Mouse (Mus musculus): ENCODE measurements around the gene Zfp568. TPM values are rescaled to one million over a fixed set of nuclear protein-coding genes. Genes with fewer than 3 reads are reported as not detected.

The Zfp568 gene
- total and polyA plus RNA-seq, 3 experiments = 10.6 to 12.6 (median 11.5) TPM

DNA sequence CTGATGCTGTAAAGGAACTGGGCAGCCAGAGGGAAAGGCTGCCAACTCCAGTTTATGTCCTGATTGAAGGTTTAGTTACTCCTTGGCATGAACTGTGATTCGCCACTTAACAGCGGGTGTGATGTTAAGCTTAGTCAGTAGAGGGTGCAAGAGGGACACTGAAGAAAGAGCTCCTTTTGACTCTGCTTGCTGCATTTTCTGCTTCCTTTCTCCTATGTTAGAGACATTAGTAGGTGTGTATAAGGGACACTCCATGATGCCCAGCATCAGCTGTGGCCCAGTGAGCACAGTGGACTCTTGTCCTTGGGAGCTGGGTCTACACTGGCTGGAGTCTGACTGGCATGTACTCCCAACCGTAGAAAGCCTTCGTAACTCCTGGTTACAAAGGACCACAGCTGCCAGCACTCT is 29.2 kb downstream of the Zfp568 start:
- H3K36me3 ChIP-seq (replicated peaks in 1 of 2; ENCODE audit: control insufficient read depth in 1 of 2, insufficient read depth in 1 of 2, low read length in 1 of 2) = peaks cover 53 to 87% of the 10 kb centered on the region in 2 experiments
- DNase-seq (ENCODE audit: extremely low read depth) = peak; percentile 46
- H3K9me3 ChIP-seq (replicated peaks; ENCODE audit: low read length) = no peaks in the 10 kb centered on the region
- H3K4me2 ChIP-seq (ENCODE audit: insufficient read depth, low read depth, poor library complexity, severe bottlenecking) = no peak overlapping the region
- TF ChIP-seq CHD2 (IDR thresholded peaks at IDR 0.05; ENCODE audit: low read length) (no peak), ZNF384 (IDR thresholded peaks at IDR 0.05; ENCODE audit: low read depth, low read length) (no peak), CTCF (conservative IDR thresholded peaks at IDR 0.05 in 1 of 2, IDR thresholded peaks at IDR 0.05 in 1 of 2; ENCODE audit: low read depth in 2 of 2, low read length in 2 of 2) (peak; percentile 70 to 75), PAX5 (IDR thresholded peaks at IDR 0.05; ENCODE audit: low read length) (no peak), ZMIZ1 (IDR thresholded peaks at IDR 0.05; ENCODE audit: low read depth, low read length) (no peak), ZC3H11A (IDR thresholded peaks at IDR 0.05; ENCODE audit: low read depth, low read length) (no peak), USF1 (IDR thresholded peaks at IDR 0.05; ENCODE audit: low read depth, low read length) (no peak), MYC (IDR thresholded peaks at IDR 0.05; ENCODE audit: low read depth, low read length) (no peak), ETS1 (conservative IDR thresholded peaks at IDR 0.05; ENCODE audit: low read depth, low read length) (no peak), KAT2A (IDR thresholded peaks at IDR 0.05; ENCODE audit: insufficient replicate concordance, low read length) (no peak), SMC3 (IDR thresholded peaks at IDR 0.05; ENCODE audit: low read depth, low read length) (peak; percentile 55), TCF12 (IDR thresholded peaks at IDR 0.05; ENCODE audit: low read depth, low read length) (no peak), RAD21 (IDR thresholded peaks at IDR 0.05; ENCODE audit: low read depth, low read length) (peak; percentile 72), ELF1 (IDR thresholded peaks at IDR 0.05; ENCODE audit: low read depth, low read length) (no peak), HCFC1 (IDR thresholded peaks at IDR 0.05; ENCODE audit: low read depth, low read length) (no peak), RCOR1 (conservative IDR thresholded peaks at IDR 0.05; ENCODE audit: low read depth, low read length) (no peak), MXI1 (IDR thresholded peaks at IDR 0.05; ENCODE audit: low read depth, low read length) (no peak)
- H3K4me1 ChIP-seq (ENCODE audit: control insufficient read depth in 1 of 2, insufficient read depth in 2 of 2) = peaks cover 0 to 5% of the 10 kb centered on the region in 2 experiments; a peak in 2 of 4 replicates
- in situ Hi-C loops (cut with MboI; ENCODE audit: low pct_ligation_motif_present, low pct_unique_long_range_greater_than_20kb, low sequenced_read_pairs) = no loop called here
- dilution Hi-C loops (cut with MboI; ENCODE audit: extremely low pct_ligation_motif_present, extremely low pct_unique_long_range_greater_than_20kb, low sequenced_read_pairs) = no loop called here
- no peak overlapping the region for H3K9ac ChIP-seq (ENCODE audit: insufficient read depth, low read depth)
- no peak overlapping the region for H3K4me3 ChIP-seq (replicated peaks in 1 of 3; ENCODE audit: low read depth in 2 of 3, low read length in 2 of 3, poor library complexity in 1 of 3)
- no peak overlapping the region for H3K27ac ChIP-seq (ENCODE audit: insufficient read depth, low read depth)
- H3K27me3 ChIP-seq (replicated peaks) = no peaks in the 10 kb centered on the region
- no peaks in the 10 kb centered on the region; the same call in none of the 2 replicates for H3K79me2 ChIP-seq (replicated peaks; ENCODE audit: control insufficient read depth, extremely low read depth, insufficient read depth, poor library complexity, severe bottlenecking)

DNA sequence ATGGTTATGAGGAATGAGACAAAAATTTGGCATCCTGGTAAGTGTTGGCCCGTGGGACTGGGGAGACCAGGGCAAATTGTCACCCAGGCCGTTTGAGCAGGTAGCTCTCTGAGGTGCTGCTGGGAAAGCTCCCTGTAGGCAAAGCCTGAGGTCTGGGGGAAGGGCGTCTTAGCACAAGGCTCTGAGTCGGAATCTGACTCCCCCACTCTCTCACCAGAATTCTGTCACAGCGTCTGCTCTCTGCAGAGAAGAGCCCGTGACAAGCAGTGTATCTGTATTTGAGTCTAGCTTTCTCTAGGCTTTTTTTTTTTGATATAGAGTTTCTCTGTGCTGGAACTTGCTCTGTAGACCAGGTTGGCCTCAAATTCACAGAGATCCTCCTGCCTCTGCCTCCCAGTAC is 33.5 kb downstream of the Zfp568 start:
- dilution Hi-C loops (cut with MboI; ENCODE audit: extremely low pct_ligation_motif_present, extremely low pct_unique_long_range_greater_than_20kb, low sequenced_read_pairs) = no loop called here
- no peak overlapping the region for H3K27ac ChIP-seq (ENCODE audit: insufficient read depth, low read depth)
- H3K36me3 ChIP-seq (replicated peaks in 1 of 2; ENCODE audit: control insufficient read depth in 1 of 2, insufficient read depth in 1 of 2, low read length in 1 of 2) = peaks cover 61 to 87% of the 10 kb centered on the region in 2 experiments
- H3K27me3 ChIP-seq (replicated peaks) = no peaks in the 10 kb centered on the region
- no peak for TF ChIP-seq IRF4 (IDR thresholded peaks at IDR 0.05; ENCODE audit: low read depth, low read length)
- TF ChIP-seq BHLHE40 (IDR thresholded peaks at IDR 0.05; ENCODE audit: low read depth, low read length) = no peak
- in situ Hi-C loops (cut with MboI; ENCODE audit: low pct_ligation_motif_present, low pct_unique_long_range_greater_than_20kb, low sequenced_read_pairs) = no loop called here
- H3K4me2 ChIP-seq (ENCODE audit: insufficient read depth, low read depth, poor library complexity, severe bottlenecking) = no peak overlapping the region
- no peak for DNase-seq (ENCODE audit: extremely low read depth)
- no peaks in the 10 kb centered on the region for H3K4me1 ChIP-seq (ENCODE audit: control insufficient read depth in 1 of 2, insufficient read depth in 2 of 2)
- H3K79me2 ChIP-seq (replicated peaks; ENCODE audit: control insufficient read depth, extremely low read depth, insufficient read depth, poor library complexity, severe bottlenecking) = no peaks in the 10 kb centered on the region; the same call in none of the 2 replicates
- no peak overlapping the region for H3K4me3 ChIP-seq (replicated peaks in 1 of 3; ENCODE audit: low read depth in 2 of 3, low read length in 2 of 3, poor library complexity in 1 of 3)
- no peaks in the 10 kb centered on the region for H3K9me3 ChIP-seq (replicated peaks; ENCODE audit: low read length)
- no peak overlapping the region for H3K9ac ChIP-seq (ENCODE audit: insufficient read depth, low read depth)

All from CH12.LX (cell line).